Mouse (Mus musculus) CH12.LX (cell line): ENCODE measurements around the gene Il4i1. TPM values are rescaled to one million over a fixed set of nuclear protein-coding genes. Genes with fewer than 3 reads are reported as not detected.
A peak's percentile ranks its signal among the peaks of the same experiment; 100 is the strongest.

Experiments used
- DNase-seq: peaks from one replicate; pipeline ENCODE4 v3.0.0-alpha.2; 2013; ENCODE audit errors: extremely low read depth
- H3K27ac ChIP-seq: 2 replicates; pipeline ENCODE4 v1.5.1; 2012; ENCODE audit warnings: low read depth, mild to moderate bottlenecking, control low read depth, moderate library complexity; ENCODE audit not compliant: insufficient read depth
- H3K27me3 ChIP-seq: replicated peaks from 2 replicates; pipeline ENCODE3; 2012; ENCODE audit warnings: inconsistent platforms
- H3K36me3 ChIP-seq, 2 experiments: replicated peaks in 1 of 2; 2 replicates each; pipeline versions ENCODE3 to v1.6.1; 2012; ENCODE audit warnings: inconsistent platforms in 1 of 2, low read length in 1 of 2, mild to moderate bottlenecking in 1 of 2, mixed read lengths in 1 of 2, moderate library complexity in 1 of 2; ENCODE audit not compliant: control insufficient read depth in 1 of 2, insufficient read depth in 1 of 2
- H3K4me1 ChIP-seq, 2 experiments: 2 replicates each; pipeline ENCODE4 v1.6.1; 2012; ENCODE audit warnings: inconsistent platforms in 1 of 2, moderate library complexity in 1 of 2; ENCODE audit not compliant: insufficient read depth in 2 of 2, control insufficient read depth in 1 of 2
- H3K4me2 ChIP-seq: 2 replicates; pipeline ENCODE4 v1.6.1; 2012; ENCODE audit warnings: low read depth, mild to moderate bottlenecking, control low read depth; ENCODE audit not compliant: poor library complexity, insufficient read depth, severe bottlenecking
- H3K4me3 ChIP-seq, 3 experiments: fragments of 150-350 bp in 1 of 3; sonication (generic) in 1 of 3; replicated peaks in 1 of 3; 2 replicates each; pipeline versions ENCODE3 to v1.5.1; 2011 to 2012; ENCODE audit warnings: low read depth in 2 of 3, low read length in 2 of 3, mild to moderate bottlenecking in 2 of 3, moderate library complexity in 2 of 3, control low read depth in 1 of 3, improper control_type of control experiment in 1 of 3, inconsistent platforms in 1 of 3, mixed read lengths in 1 of 3; ENCODE audit not compliant: poor library complexity in 1 of 3
- H3K79me2 ChIP-seq: replicated peaks from 2 replicates; pipeline ENCODE4 v1.6.1; 2012; ENCODE audit warnings: mild to moderate bottlenecking, moderate library complexity; ENCODE audit not compliant: control insufficient read depth, poor library complexity, insufficient read depth, severe bottlenecking; ENCODE audit errors: extremely low read depth
- H3K9ac ChIP-seq: 2 replicates; pipeline ENCODE4 v1.6.1; 2012; ENCODE audit warnings: low read depth, mild to moderate bottlenecking, control low read depth, moderate library complexity; ENCODE audit not compliant: insufficient read depth
- H3K9me3 ChIP-seq: replicated peaks from 2 replicates; pipeline ENCODE3; 2012; ENCODE audit warnings: low read length, inconsistent platforms, mixed read lengths
- BHLHE40 ChIP-seq: IDR thresholded peaks from 2 replicates; pipeline ENCODE4 v1.6.1; 2011; ENCODE audit warnings: mild to moderate bottlenecking, low read depth, low read length, improper control_type of control experiment
- CHD1 ChIP-seq: IDR thresholded peaks from 2 replicates; pipeline ENCODE4 v1.6.1; 2012; ENCODE audit warnings: low read depth, low read length, improper control_type of control experiment, inconsistent platforms
- CHD2 ChIP-seq: IDR thresholded peaks from 2 replicates; pipeline ENCODE4 v1.6.1; 2011; ENCODE audit warnings: low read length, improper control_type of control experiment
- CTCF ChIP-seq, 2 experiments: IDR thresholded peaks in 1 of 2; conservative IDR thresholded peaks in 1 of 2; 2 replicates each; pipeline ENCODE4 v1.5.1; 2011 to 2012; ENCODE audit warnings: low read depth in 2 of 2, low read length in 2 of 2, improper control_type of control experiment in 1 of 2, inconsistent platforms in 1 of 2, mild to moderate bottlenecking in 1 of 2, moderate library complexity in 1 of 2
- E2F4 ChIP-seq: IDR thresholded peaks from 2 replicates; pipeline ENCODE4 v1.6.1; 2011; ENCODE audit warnings: low read depth, low read length, improper control_type of control experiment; ENCODE audit not compliant: insufficient replicate concordance
- ELF1 ChIP-seq: IDR thresholded peaks from 2 replicates; pipeline ENCODE4 v1.6.1; 2014; ENCODE audit warnings: low read depth, mild to moderate bottlenecking, inconsistent platforms, low read length, improper control_type of control experiment
- EP300 ChIP-seq: IDR thresholded peaks from 2 replicates; pipeline ENCODE4 v1.6.1; 2011; ENCODE audit warnings: low read length, improper control_type of control experiment
- ETS1 ChIP-seq: conservative IDR thresholded peaks from 2 replicates; pipeline ENCODE4 v1.6.1; 2012; ENCODE audit warnings: low read depth, mild to moderate bottlenecking, inconsistent platforms, low read length, improper control_type of control experiment, moderate library complexity
- GABPA ChIP-seq: IDR thresholded peaks from 2 replicates; pipeline ENCODE4 v1.6.1; 2012; ENCODE audit warnings: low read depth, low read length, improper control_type of control experiment, inconsistent platforms; ENCODE audit not compliant: insufficient replicate concordance
- HCFC1 ChIP-seq: IDR thresholded peaks from 2 replicates; pipeline ENCODE4 v1.6.1; 2012; ENCODE audit warnings: low read depth, mild to moderate bottlenecking, inconsistent platforms, low read length, improper control_type of control experiment
- IRF4 ChIP-seq: IDR thresholded peaks from 2 replicates; pipeline ENCODE4 v1.6.1; 2014; ENCODE audit warnings: low read depth, mild to moderate bottlenecking, inconsistent platforms, low read length, improper control_type of control experiment
- JUN ChIP-seq: IDR thresholded peaks from 2 replicates; pipeline ENCODE4 v1.6.1; 2011; ENCODE audit warnings: low read depth, mild to moderate bottlenecking, low read length, improper control_type of control experiment, moderate library complexity; ENCODE audit not compliant: insufficient read depth
- JUND ChIP-seq: conservative IDR thresholded peaks from 2 replicates; pipeline ENCODE4 v1.6.1; 2011; ENCODE audit warnings: low read depth, low read length, improper control_type of control experiment
- KAT2A ChIP-seq: IDR thresholded peaks from 2 replicates; pipeline ENCODE4 v1.6.1; 2012; ENCODE audit warnings: low read length, improper control_type of control experiment, inconsistent platforms; ENCODE audit not compliant: insufficient replicate concordance
- MAFK ChIP-seq: IDR thresholded peaks from 2 replicates; pipeline ENCODE4 v1.6.1; 2011; ENCODE audit warnings: low read length, improper control_type of control experiment; ENCODE audit not compliant: insufficient replicate concordance
- MAX ChIP-seq: IDR thresholded peaks from 2 replicates; pipeline ENCODE4 v1.6.1; 2011; ENCODE audit warnings: low read length, improper control_type of control experiment
- MAZ ChIP-seq: IDR thresholded peaks from 2 replicates; pipeline ENCODE4 v1.6.1; 2012; ENCODE audit warnings: low read depth, mild to moderate bottlenecking, inconsistent platforms, low read length, improper control_type of control experiment, moderate library complexity
- MEF2A ChIP-seq: IDR thresholded peaks from 2 replicates; pipeline ENCODE4 v1.6.1; 2014; ENCODE audit warnings: low read depth, mild to moderate bottlenecking, inconsistent platforms, low read length, improper control_type of control experiment, borderline replicate concordance
- MXI1 ChIP-seq: IDR thresholded peaks from 2 replicates; pipeline ENCODE4 v1.6.1; 2011; ENCODE audit warnings: mild to moderate bottlenecking, low read depth, low read length, improper control_type of control experiment
- MYC ChIP-seq: IDR thresholded peaks from 2 replicates; pipeline ENCODE4 v1.6.1; 2011; ENCODE audit warnings: low read depth, mild to moderate bottlenecking, improper control_type of control experiment, low read length
- NELFE ChIP-seq: IDR thresholded peaks from 2 replicates; pipeline ENCODE4 v1.6.1; 2011; ENCODE audit warnings: low read depth, low read length, improper control_type of control experiment
- NRF1 ChIP-seq: IDR thresholded peaks from 2 replicates; pipeline ENCODE4 v1.6.1; 2014; ENCODE audit warnings: low read depth, mild to moderate bottlenecking, inconsistent platforms, low read length, improper control_type of control experiment, moderate library complexity
- PAX5 ChIP-seq: IDR thresholded peaks from 2 replicates; pipeline ENCODE4 v1.6.1; 2012; ENCODE audit warnings: low read length, inconsistent platforms, mixed read lengths
- POLR2A ChIP-seq: IDR thresholded peaks from 2 replicates; pipeline ENCODE4 v1.6.1; 2011; ENCODE audit warnings: low read depth, mild to moderate bottlenecking, improper control_type of control experiment, low read length
- POLR2AphosphoS2 ChIP-seq: IDR thresholded peaks from 2 replicates; pipeline ENCODE4 v1.6.1; 2011; ENCODE audit warnings: low read depth, low read length, improper control_type of control experiment
- RAD21 ChIP-seq: IDR thresholded peaks from 2 replicates; pipeline ENCODE4 v1.6.1; 2011; ENCODE audit warnings: low read depth, mild to moderate bottlenecking, low read length, improper control_type of control experiment, moderate library complexity
- RCOR1 ChIP-seq: conservative IDR thresholded peaks from 2 replicates; pipeline ENCODE4 v1.6.1; 2012; ENCODE audit warnings: low read depth, mild to moderate bottlenecking, inconsistent platforms, low read length, improper control_type of control experiment
- SIN3A ChIP-seq: IDR thresholded peaks from 2 replicates; pipeline ENCODE4 v1.6.1; 2012; ENCODE audit warnings: low read length, improper control_type of control experiment, inconsistent platforms
- SMC3 ChIP-seq: IDR thresholded peaks from 2 replicates; pipeline ENCODE4 v1.6.1; 2011; ENCODE audit warnings: low read depth, low read length, improper control_type of control experiment
- TBP ChIP-seq: conservative IDR thresholded peaks from 2 replicates; pipeline ENCODE4 v1.6.1; 2011; ENCODE audit warnings: low read depth, low read length, improper control_type of control experiment
- TCF12 ChIP-seq: IDR thresholded peaks from 2 replicates; pipeline ENCODE4 v1.6.1; 2014; ENCODE audit warnings: low read depth, mild to moderate bottlenecking, inconsistent platforms, low read length, improper control_type of control experiment
- UBTF ChIP-seq: IDR thresholded peaks from 2 replicates; pipeline ENCODE4 v1.6.1; 2012; ENCODE audit warnings: low read depth, mild to moderate bottlenecking, inconsistent platforms, low read length, improper control_type of control experiment, moderate library complexity
- USF1 ChIP-seq: IDR thresholded peaks from 2 replicates; pipeline ENCODE4 v1.6.1; 2014; ENCODE audit warnings: low read depth, mild to moderate bottlenecking, inconsistent platforms, low read length, improper control_type of control experiment
- USF2 ChIP-seq: conservative IDR thresholded peaks from 2 replicates; pipeline ENCODE4 v1.6.1; 2011; ENCODE audit warnings: low read depth, low read length, improper control_type of control experiment
- ZC3H11A ChIP-seq: IDR thresholded peaks from 2 replicates; pipeline ENCODE4 v1.6.1; 2012; ENCODE audit warnings: low read depth, mild to moderate bottlenecking, inconsistent platforms, low read length, improper control_type of control experiment
- ZKSCAN1 ChIP-seq: IDR thresholded peaks from 2 replicates; pipeline ENCODE4 v1.6.1; 2012; ENCODE audit warnings: low read depth, inconsistent platforms, low read length, improper control_type of control experiment, borderline replicate concordance
- ZMIZ1 ChIP-seq: IDR thresholded peaks from 2 replicates; pipeline ENCODE4 v1.6.1; 2012; ENCODE audit warnings: low read depth, mild to moderate bottlenecking, inconsistent platforms, low read length, improper control_type of control experiment
- ZNF384 ChIP-seq: IDR thresholded peaks from 2 replicates; pipeline ENCODE4 v1.6.1; 2012; ENCODE audit warnings: low read depth, low read length, improper control_type of control experiment, inconsistent platforms
- dilution Hi-C: fragments of 300-500 bp; cut with MboI; formaldehyde crosslinking; loops from 2 replicates; pipeline ENCODE4 v1.14.3; 2020; ENCODE audit warnings: low sequenced_read_pairs; ENCODE audit not compliant: extremely low pct_unique_long_range_greater_than_20kb, extremely low pct_ligation_motif_present
- in situ Hi-C: fragments of 300-500 bp; cut with MboI; formaldehyde crosslinking; loops from 3 replicates; pipeline ENCODE4 v1.14.3; 2019; ENCODE audit warnings: low sequenced_read_pairs, low pct_ligation_motif_present, low pct_unique_long_range_greater_than_20kb, mixed read lengths
- polyA plus RNA-seq: library from polyadenylated mRNA; unstranded; fragments of >175 nt; gene quantifications from 2 replicates; pipeline ENCODE4 v1.2.1, GENCODE M21; 2012; ENCODE audit warnings: low read depth; ENCODE audit not compliant: insufficient read length
- total RNA-seq, 2 experiments: library from RNA; depleted of rRNA; stranded (reverse); fragments of 300-350 nt in 1 of 2; fragments of >200 nt in 1 of 2; gene quantifications; 2 replicates each; pipeline ENCODE4 v1.2.3; 2012 to 2014

Il4i1 gene
- total RNA-seq (2012; rRNA removed): 42.2 and 57.5 TPM in 2 replicates
- total RNA-seq (2014; rRNA removed): 11.8 and 17.6 TPM in 2 replicates
- polyA plus RNA-seq: 49.2 and 58.2 TPM in 2 replicates

- Histone ChIP-seq H3K9me3 (no peaks in the 10 kb centered on the region), H3K4me3 (peak within 1 kb of the TSS; percentile 77 to 89 (median 86)), H3K27me3 (no peaks in the 10 kb centered on the region), H3K9ac (peak within 1 kb of the TSS; percentile 93), H3K36me3 (peaks cover 42 to 65% of the 10 kb centered on the region in 2 experiments), H3K4me1 (peaks cover 24 to 35% of the 10 kb centered on the region in 2 experiments), H3K27ac (peak within 1 kb of the TSS; percentile 97), H3K79me2 (peaks cover 60% of the 10 kb centered on the region), H3K4me2 (peak within 1 kb of the TSS; percentile 95)
- in situ Hi-C loops (no loop called here), dilution Hi-C loops (no loop called here)
- no peak for TF ChIP-seq CTCF (conservative IDR thresholded peaks at IDR 0.05 in 1 of 2, IDR thresholded peaks at IDR 0.05 in 1 of 2; ENCODE audit: low read depth in 2 of 2, low read length in 2 of 2)
- TF ChIP-seq MXI1: no peak
- peak; percentile 97 for TF ChIP-seq CHD2
- TF ChIP-seq IRF4: no peak; the same call in 1 of the 2 replicates
- TF ChIP-seq RAD21: no peak
- TF ChIP-seq ELF1: peak; percentile 75
- no peak for TF ChIP-seq BHLHE40
- peak; percentile 83; the same call in 1 of the 2 replicates for TF ChIP-seq E2F4
- TF ChIP-seq MEF2A: no peak
- TF ChIP-seq TBP: 0 out of 2 replicates have a peak, but pooled peaks have one; percentile 6
- peak; percentile 85 for TF ChIP-seq NRF1
- TF ChIP-seq USF1: no peak
- TF ChIP-seq PAX5: no peak
- TF ChIP-seq MAX: peak; percentile 69
- no peak for TF ChIP-seq RCOR1
- no peak for TF ChIP-seq POLR2AphosphoS2
- no peak for TF ChIP-seq JUN
- TF ChIP-seq SMC3: no peak
- TF ChIP-seq MAFK: no peak
- 0 out of 2 replicates have a peak, but pooled peaks have one; percentile 40 for TF ChIP-seq SIN3A
- TF ChIP-seq UBTF: no peak
- TF ChIP-seq ZMIZ1: no peak; the same call in 1 of the 2 replicates
- TF ChIP-seq ETS1: no peak
- TF ChIP-seq POLR2A: peak; percentile 87
- 0 out of 2 replicates have a peak, but pooled peaks have one; percentile 49 for TF ChIP-seq KAT2A
- no peak for TF ChIP-seq CHD1
- TF ChIP-seq JUND: no peak
- TF ChIP-seq EP300: no peak
- TF ChIP-seq GABPA: no peak
- no peak for TF ChIP-seq ZNF384
- TF ChIP-seq MAZ: peak; percentile 96
- peak; percentile 72 for TF ChIP-seq HCFC1
- TF ChIP-seq USF2: no peak
- TF ChIP-seq ZKSCAN1: no peak
- peak; percentile 59; the same call in 1 of the 2 replicates for TF ChIP-seq MYC
- no peak for TF ChIP-seq ZC3H11A
- TF ChIP-seq NELFE: no peak; the same call in 1 of the 2 replicates
- peak; percentile 82; the same call in 1 of the 2 replicates for TF ChIP-seq TCF12
- peak; percentile 99 for DNase-seq
These were observed at the start of gene Il4i1, which contains the start of gene Nup62 for GRCm38 (mm10) chr7:44815721-44816469. Gene Il4i1, plus strand, starts transcription at chr7:44816387. Gene Nup62, plus strand, starts transcription at chr7:44816088.
